Mouse (Mus musculus) hindlimb bud, embryonic 11.5 days (tissue): ENCODE data around the gene BC035947.
"Not testable (repeated sequence)": the region's sequence is repeated elsewhere in the genome, so short reads cannot be mapped to it uniquely, and the experiment has no call there.

Experiments used
- DNase-seq: peaks from one replicate; pipeline ENCODE4 v3.0.0-alpha.2; 2012; ENCODE audit warnings: low read depth, low spot score; ENCODE audit errors: extremely low spot score

Gene BC035947

GRCm38 (mm10) chr1:78511621-78512160 lies at the start of gene BC035947:
Gene BC035947, minus strand, starts transcription at chr1:78512158.
- no peak for DNase-seq

DNA sequence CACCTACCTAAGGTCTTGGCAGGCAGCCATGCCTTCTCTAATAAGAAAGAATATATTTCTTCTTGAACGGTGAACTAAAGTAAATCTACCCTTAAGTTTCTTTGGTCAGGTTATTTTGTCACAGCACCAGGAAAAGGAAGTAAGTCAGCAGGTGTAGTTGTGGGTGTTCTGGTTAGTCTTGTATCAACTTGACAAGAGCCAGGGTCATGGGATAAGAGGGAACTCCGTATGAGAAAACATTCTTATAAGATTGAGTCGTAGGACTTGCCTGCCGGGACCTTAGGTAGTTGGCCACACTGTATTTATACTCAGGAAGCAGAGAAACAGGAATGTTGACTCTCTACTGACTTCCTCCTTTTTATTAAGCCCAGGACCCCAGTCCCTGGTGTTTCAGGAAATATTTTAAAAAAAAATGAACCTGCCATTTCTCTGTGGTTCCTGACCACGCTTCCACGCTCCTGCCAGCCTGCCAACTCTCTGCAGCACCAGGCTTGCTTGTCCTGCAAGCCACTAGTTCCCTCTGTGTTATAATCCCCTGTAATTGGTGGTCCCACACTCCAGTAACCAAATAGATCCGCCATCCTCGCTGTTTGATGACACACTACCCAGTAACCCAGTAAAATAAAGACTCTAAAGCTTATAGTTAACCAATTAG lies 42.2 kb upstream of the BC035947 start:
- DNase-seq = no peak

DNA sequence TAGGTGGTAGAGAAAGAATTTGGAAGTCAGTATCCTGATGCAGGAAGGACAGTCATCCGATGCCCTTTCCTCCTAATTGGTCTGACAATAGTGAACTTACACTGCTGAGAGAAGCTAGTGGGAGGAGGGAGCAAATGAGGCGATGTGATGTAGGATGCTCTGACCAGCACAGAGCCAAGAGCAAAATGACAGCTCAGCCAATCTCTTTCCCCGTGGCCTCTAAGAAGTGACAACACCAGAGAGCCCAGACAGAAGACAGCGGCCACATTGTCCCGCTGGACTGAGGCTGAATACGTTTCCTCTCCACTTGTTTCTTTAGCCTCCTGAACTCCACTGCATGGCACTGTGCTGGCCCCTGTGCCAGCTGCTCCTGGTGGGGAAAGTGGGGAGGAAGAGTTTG lies 37.0 kb upstream of the BC035947 start:
- DNase-seq = no peak

GRCm38 (mm10) chr1:78546258-78546657 lies 34.3 kb upstream of the BC035947 start:
- no peak for DNase-seq

- not testable (repeated sequence) for DNase-seq
Measured at GRCm38 (mm10) chr1:78543631-78544030, 31.7 kb upstream of the BC035947 start.

- no peak for DNase-seq
Measured at GRCm38 (mm10) chr1:78539166-78539565, 27.2 kb upstream of the BC035947 start.

DNA sequence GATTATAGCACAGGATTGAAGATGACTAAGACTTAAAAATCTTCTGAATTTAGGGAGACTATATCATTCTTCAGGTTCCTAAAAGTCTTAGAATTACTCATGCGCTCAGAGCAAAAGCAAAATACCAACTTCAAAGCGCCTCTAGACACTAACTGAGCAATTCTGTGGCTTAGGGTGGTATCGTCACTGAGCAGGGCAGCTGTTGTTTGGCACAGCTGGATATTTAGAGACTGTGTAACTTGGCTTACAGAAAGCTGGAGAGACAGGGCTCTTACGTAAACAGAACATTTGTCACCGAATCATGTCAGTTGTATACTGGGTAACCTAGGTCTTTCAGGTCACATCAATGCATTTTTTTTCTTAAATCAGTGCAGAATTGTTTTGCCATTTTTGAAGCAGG lies 26.4 kb upstream of the BC035947 start:
- no peak for DNase-seq

DNA sequence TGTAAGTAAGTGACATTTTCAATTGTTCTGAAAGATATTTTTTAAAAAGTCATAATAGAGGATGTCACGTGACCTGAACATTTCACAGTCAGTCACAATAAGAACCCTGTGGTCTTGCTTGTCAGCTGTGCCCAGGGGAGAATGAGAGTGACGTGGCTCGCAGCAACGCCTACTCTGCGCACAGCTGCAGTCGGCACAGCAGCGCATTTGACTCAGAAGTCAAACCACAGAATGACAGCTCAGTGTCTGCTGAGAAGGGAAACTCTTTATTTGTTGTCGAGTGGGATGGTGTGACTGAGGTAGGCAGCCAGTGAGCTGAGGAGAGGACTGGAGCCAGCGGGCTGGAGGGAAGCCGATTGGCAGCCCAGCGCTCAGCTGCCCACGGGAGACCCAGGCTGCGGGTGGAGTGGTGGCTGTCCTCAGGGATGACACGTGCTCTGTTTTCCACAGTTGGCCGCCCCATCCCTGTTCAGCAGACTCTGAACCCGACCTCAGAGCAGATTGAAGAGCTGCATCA lies 25.6 kb upstream of the BC035947 start:
- DNase-seq = no peak

DNA sequence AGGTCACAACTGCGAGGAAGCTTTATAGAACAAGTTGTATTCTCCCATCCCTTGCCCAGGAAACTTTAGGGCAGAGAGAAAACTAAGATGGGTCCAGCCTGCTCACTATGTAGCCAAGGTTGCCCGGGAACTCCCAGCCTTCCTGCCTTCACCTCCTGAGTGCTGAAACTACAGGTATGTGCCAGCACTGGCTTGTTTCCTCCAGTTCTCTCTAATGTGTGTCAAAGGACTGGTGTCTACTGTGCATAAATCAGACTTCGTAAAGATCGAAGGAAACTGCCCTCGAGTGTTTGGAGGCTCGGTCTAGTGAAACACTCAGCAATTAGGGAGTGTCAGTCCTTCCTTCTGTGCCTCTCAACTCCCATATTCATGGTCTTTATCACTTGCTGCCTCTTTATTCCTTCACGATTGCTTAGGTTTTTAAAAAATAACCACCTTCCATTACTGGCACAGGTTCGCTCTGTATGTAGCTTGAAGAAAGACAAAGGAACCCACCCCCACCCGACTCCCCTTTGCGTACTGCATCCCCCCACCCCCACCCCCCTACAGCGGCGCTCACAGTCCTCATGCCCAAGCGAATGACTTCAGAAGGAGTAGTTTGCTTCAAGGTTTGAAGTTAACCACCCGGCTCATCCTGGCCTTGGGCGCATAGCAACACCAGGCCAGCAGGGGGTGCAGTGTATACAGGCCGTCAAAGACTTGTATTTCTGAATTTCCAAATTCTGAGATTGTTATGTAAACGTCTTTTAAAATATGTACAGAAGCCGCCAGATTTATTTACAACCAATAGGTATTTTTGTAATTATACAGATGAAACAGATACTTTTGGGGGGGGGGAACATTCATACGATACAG lies 24.6 kb upstream of the BC035947 start:
- no peak for DNase-seq

DNA sequence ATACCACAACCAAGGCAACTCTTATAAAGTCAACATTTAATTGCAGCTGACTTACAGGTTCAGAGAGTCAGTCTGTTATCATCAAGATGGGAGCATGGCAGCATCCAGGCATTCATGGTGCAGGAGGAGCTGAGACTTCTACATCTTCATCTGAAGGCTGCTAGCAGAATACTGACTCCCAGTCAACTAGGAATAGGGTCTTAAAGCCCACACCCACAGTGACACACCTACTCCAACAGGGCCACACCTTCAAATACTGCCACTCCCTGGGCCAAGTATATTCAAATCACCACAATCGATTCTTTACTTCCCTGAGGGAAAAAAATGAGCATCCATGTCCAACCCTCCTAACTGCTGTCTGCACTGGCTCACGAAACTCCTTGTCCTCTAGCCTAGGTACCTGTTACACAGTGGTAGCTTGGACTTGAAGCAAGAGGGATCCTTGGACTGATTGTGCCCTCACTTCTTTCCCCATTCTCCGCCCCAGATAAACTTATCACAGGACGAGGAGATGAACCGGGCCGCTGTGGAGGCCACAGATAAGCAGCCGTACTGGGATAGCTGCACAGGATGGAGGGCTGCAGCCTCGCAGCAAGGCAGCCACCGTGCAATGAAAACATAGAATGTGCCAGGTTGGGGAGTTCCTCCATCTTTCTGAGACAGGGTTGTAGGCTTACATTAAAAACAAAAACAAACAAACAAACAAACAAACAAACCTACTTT lies 22.6 kb upstream of the BC035947 start:
- DNase-seq = no peak

DNA sequence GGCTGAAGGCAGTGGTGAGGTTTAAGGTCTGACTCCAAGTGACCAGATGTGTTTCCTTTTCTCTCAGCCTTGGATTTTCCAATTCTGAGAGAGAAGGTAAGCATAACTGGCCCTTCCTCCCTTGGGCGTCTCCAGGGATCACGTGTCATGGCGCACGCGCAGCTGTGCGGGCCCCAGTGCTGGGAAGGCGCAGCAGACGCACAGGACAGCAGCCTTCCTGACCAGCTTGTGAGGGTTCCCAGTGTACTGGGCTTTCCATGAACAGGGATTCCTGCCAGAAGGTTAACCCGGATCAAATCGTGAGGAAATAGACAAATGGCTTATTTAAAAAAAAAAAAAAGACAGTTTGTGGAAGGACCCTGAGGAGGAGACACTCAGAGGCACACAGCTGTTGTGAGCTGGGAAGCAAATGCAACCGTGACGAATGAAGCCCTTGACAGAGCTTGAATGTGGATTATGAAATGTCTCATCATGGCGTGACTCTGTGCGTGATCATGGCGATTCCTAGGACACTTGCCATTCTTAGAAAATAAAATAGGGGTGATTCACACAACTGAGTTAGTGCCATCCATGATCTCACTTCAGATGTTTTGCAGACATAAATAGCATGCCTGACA lies 20.3 kb upstream of the BC035947 start:
- no peak for DNase-seq

- DNase-seq = no peak
Measured at GRCm38 (mm10) chr1:78530500-78531215, 18.7 kb upstream of the BC035947 start.

DNA sequence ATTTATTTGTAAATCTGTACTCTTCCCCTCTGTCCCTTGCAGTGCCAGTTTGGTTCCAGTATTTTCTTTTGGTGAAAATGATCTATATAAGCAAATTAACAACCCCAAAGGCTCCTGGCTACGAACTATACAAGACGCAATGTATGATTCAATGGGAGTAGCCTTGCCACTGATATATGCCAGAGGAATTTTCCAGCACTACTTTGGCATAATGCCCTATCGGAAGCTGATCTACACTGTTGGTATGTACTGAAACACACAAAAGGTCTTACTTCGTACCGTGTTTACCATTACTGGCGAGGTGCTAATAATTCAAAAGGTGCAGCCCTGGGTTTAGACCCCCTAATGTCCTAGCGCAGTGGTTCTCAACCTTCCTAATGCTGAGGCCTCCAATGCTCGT lies 17.1 kb upstream of the BC035947 start:
- DNase-seq = no peak

DNA sequence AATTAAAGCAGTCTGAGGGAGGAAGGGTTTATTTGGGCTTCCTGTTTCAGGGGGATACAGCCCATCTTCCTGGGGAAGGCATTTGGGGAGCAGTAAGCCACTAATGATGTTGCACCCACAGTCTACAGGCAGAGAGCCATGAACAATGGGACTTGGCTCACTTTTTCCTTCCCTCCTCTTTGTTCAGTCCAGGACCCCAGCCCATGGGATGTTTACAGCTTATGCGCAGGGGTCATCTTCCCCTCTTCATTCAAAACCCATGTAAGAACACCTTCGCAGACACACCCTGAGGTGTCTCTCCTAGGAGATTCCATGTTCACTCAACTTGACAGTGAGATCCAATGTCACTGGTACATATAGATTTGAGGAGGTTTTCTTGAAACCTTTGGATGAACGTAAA lies 16.4 kb upstream of the BC035947 start:
- no peak for DNase-seq

DNA sequence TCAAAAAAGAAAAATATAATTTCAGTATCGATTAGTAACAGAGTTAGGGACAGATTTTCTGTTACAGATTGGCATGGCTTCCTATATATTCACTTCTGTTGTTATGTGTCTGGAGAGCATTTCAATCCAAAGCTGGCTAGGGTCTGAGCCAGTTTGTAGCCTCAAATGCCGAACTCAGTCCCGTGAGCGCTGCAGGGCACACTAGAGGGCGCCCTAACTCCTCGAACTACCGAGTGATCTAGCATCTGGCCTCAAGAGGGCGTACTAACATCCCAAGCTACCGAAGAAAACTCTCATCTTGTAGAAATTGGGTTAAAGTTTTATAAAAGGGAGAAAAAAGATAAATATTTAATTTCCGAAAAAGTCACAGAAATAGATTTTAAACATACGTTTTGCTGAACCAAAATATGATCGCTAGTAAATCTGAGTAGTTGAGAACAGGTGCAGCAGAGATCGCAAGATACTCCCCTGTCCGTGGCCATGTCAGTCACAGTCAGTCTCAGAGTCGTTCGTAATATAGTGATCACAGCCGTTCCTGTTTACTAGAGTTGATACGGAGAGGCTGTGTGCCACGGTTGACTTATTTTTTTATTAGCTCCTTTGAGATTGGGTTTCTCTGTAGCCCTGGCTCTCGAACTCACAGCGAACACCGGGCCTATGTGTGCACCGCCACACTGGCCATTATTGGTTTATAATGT lies 13.4 kb upstream of the BC035947 start:
- DNase-seq = peak; percentile 46

DNA sequence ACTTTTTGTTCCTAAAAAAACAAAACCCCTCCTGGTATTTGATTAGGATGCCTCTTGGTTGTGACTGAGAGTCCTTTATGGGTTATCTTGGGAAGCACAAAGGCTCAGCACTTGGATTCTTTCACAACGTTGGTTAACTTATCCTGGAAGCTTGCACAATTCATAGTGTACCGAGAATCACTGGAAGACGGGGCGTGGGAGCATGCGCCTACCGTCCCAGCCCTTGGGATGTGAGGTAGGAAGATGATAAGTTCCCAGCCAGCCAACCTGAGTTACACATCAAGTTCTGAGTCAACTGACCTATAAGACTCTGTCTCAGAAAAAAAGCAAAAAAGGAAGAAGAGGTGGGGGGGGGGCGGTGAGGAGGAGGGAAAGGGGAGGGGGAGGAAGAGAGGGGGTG lies 6.9 kb upstream of the BC035947 start:
- DNase-seq = no peak

DNA sequence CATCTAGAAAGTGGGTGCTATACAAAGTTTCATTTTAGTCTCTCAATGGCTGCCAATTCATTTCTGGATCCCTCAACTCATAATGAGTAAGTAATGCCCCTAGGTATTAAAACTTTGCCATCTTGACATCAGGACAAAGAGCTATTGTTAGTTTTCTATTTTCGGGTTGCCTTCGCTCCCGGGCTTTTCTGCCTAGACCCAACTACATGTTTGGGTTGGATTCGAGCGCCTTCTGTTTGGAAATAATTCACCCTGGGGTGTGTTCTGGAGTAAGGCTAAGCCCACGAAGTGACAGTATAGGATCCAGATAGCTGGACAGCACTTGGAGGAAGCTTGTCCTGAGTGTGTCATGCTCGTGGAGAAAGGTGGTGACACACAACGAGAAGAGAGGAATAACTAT lies 798 bp upstream of the BC035947 start:
- no peak for DNase-seq

GRCm38 (mm10) chr1:78510862-78511261 lies 1.1 kb downstream of the BC035947 start, which contains the start of gene Mogat1:
Gene Mogat1, plus strand, starts transcription at chr1:78510991.
- no peak for DNase-seq

- no peak for DNase-seq
Measured at GRCm38 (mm10) chr1:78507137-78507536, 4.8 kb downstream of the BC035947 start.

DNA sequence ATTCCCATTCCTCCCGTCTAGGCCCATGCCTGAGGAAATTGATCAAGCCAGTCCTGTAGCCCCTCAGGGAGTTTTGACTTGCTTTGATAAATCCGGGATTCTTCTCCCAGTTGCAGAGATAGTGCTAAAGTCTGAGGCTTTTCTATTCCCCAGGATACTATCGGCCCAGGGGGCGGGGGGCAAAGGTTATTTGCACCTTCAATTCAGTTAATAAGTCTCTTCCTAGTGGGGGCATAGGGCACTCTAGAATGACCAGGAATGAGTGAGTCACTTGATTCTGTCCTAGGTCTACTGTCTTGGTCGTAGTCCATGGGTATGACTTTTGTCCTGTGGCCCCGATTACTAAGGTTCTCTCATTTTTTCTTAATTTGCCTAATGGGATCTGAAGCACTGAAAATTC lies 9.4 kb downstream of the BC035947 start:
- DNase-seq = no peak
